Mouse (Mus musculus): ENCODE measurements around the gene Qrich2.

GRCm38 (mm10) chr11:116418841-116419462 is 47.1 kb downstream of the Qrich2 start:
- TF ChIP-seq POLR2A (IDR thresholded peaks at IDR 0.05; ENCODE audit: insufficient read depth, low read depth, low read length) (no peak), CTCF (IDR thresholded peaks at IDR 0.05) (no peak)
